Mouse (Mus musculus) heart, embryonic 12.5 days (tissue): Measurements from ENCODE around the gene Actr2. TPM values are rescaled to one million over a fixed set of nuclear protein-coding genes. Genes with fewer than 3 reads are reported as not detected.
A peak's percentile ranks its signal among the peaks of the same experiment; 100 is the strongest.
"Not testable (repeated sequence)": the region's sequence is repeated elsewhere in the genome, so short reads cannot be mapped to it uniquely, and the experiment has no call there.

ENCODE experiments used
- ATAC-seq: fragments of 200-750 bp; cut with Nextera tagmentation; 2 replicates; pipeline ENCODE4 v1.8.0; 2017; ENCODE audit warnings: moderate TSS enrichment, moderate library complexity; ENCODE audit not compliant: insufficient number of reproducible peaks, low FRiP score
- H3K27ac ChIP-seq: fragments of 300-500 bp; sonication (generic); 2 replicates; pipeline ENCODE4 v1.5.1; 2016; ENCODE audit warnings: mild to moderate bottlenecking, moderate library complexity; ENCODE audit not compliant: poor library complexity, severe bottlenecking
- H3K27me3 ChIP-seq: fragments of 300-500 bp; sonication (generic); replicated peaks from 2 replicates; pipeline ENCODE4 v1.6.1; 2016; ENCODE audit warnings: mild to moderate bottlenecking, moderate library complexity
- H3K36me3 ChIP-seq: fragments of 300-500 bp; sonication (generic); 2 replicates; pipeline ENCODE4 v1.6.1; 2016; ENCODE audit warnings: mild to moderate bottlenecking, moderate library complexity
- H3K4me1 ChIP-seq: fragments of 300-500 bp; sonication (generic); replicated peaks from 2 replicates; pipeline ENCODE4 v1.6.1; 2016; ENCODE audit warnings: mild to moderate bottlenecking
- H3K4me2 ChIP-seq: fragments of 300-500 bp; sonication (generic); 2 replicates; pipeline ENCODE4 v1.6.1; 2016; ENCODE audit warnings: mild to moderate bottlenecking, moderate library complexity
- H3K4me3 ChIP-seq: fragments of 300-500 bp; sonication (generic); 2 replicates; pipeline ENCODE4 v1.5.1; 2016; ENCODE audit warnings: mild to moderate bottlenecking
- H3K9ac ChIP-seq: fragments of 300-500 bp; sonication (generic); 2 replicates; pipeline ENCODE4 v1.6.1; 2016; ENCODE audit warnings: mild to moderate bottlenecking, moderate library complexity
- H3K9me3 ChIP-seq: fragments of 300-500 bp; sonication (generic); replicated peaks from 2 replicates; pipeline ENCODE4 v1.6.1; 2016; ENCODE audit warnings: mild to moderate bottlenecking, moderate library complexity
- WGBS: fragments of 180-500 bp; shearing (Covaris S2); methylation state at CpG from one replicate; pipeline ENCODE4 v1.1.7; 2016; 5-methylcytosine and 5-hydroxymethylcytosine counted together
- polyA plus RNA-seq: library from polyadenylated mRNA; unstranded; fragments of >200 nt; fragmentation: Nextera tagmentation; extraction: Ambion mirVana; gene quantifications from 2 replicates; pipeline ENCODE4 v1.2.1, GENCODE M21; 2016

The Actr2 gene
- polyA plus RNA-seq, 1 experiment from 2014 or later: 104 TPM

DNA sequence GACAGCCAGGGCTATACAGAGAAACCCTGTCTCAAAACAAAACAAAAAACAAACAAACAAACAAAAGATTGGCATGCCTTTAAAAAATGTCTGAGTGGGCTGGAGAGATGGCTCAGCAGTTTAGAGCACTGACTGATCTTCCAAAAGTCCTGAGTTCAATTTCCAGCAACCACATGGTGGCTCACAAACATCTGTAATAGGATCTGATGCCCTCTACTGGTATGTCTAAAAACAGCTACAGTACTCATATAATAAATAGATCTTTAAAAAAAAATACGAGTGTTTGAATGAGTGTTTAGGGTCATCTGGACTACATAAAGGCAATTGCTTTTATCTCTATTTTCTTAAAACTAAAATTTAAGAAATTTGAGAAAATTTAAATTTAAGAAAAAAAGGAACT is 45.2 kb downstream of the Actr2 start:
- no peaks in the 10 kb centered on the region for H3K4me1 ChIP-seq
- WGBS: 67% methylated on average over 1 of the region's 1 CpGs

DNA sequence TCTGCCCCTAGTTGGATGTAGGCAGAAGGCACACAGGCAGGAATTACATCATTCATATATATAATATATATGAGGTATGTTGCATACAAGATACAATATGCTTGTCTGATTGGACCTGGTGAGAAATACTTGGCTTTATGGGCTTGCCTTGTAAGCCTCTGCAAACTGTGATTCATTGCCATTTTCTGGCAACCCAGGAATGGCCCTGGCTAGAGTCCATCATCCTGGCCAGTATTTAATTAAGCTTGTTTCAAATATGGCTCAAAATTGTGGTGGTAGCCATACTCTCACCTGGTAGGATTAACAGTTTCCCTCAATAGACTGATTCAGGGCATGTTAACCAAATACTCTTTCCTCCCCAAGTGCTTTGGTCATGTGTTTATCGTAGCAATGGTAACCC is 46.6 kb downstream of the Actr2 start:
- H3K4me2 ChIP-seq: no peak overlapping the region
- ATAC-seq: no peak
- H3K27me3 ChIP-seq: no peaks in the 10 kb centered on the region
- peaks cover 67% of the 10 kb centered on the region for H3K36me3 ChIP-seq
- H3K9me3 ChIP-seq: no peaks in the 10 kb centered on the region
- no peak overlapping the region for H3K9ac ChIP-seq
- H3K4me3 ChIP-seq: no peak overlapping the region
- WGBS: 96% methylated on average over 1 of the region's 1 CpGs
- H3K4me1 ChIP-seq: no peaks in the 10 kb centered on the region
- no peak overlapping the region for H3K27ac ChIP-seq

More for the DNA sequence above, 45.2 kb downstream of the Actr2 start:
- no peak for ATAC-seq
- Histone ChIP-seq H3K36me3 (peaks cover 69% of the 10 kb centered on the region), H3K4me2 (no peak overlapping the region), H3K4me3 (no peak overlapping the region), H3K27ac (no peak overlapping the region), H3K27me3 (no peaks in the 10 kb centered on the region), H3K9me3 (no peaks in the 10 kb centered on the region), H3K9ac (no peak overlapping the region)

DNA sequence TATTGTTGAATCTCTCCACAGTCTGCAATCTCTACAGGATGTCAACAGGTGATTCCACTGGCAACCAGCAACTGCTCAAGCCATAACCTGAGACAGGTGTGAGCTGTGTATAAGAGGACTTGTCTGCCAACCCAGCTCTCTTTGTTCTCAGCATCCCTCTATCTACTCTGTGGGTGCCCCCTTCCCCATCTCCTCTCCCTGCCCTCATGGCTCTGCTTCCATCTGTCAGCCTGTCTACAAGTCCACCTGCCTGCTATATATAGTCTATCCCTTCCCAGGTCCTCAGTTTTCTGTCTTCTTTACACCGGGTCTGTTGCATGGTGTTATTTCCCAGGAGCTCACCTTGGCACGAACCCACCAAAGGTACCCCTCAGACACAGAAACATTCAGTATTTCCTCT is 47.8 kb downstream of the Actr2 start:
- Histone ChIP-seq H3K27ac (no peak overlapping the region), H3K4me2 (no peak overlapping the region), H3K4me3 (no peak overlapping the region), H3K27me3 (no peaks in the 10 kb centered on the region), H3K4me1 (no peaks in the 10 kb centered on the region), H3K9ac (no peak overlapping the region), H3K9me3 (no peaks in the 10 kb centered on the region), H3K36me3 (peaks cover 69% of the 10 kb centered on the region)
- WGBS: 89% methylated on average over 2 of the region's 2 CpGs
- no peak for ATAC-seq

DNA sequence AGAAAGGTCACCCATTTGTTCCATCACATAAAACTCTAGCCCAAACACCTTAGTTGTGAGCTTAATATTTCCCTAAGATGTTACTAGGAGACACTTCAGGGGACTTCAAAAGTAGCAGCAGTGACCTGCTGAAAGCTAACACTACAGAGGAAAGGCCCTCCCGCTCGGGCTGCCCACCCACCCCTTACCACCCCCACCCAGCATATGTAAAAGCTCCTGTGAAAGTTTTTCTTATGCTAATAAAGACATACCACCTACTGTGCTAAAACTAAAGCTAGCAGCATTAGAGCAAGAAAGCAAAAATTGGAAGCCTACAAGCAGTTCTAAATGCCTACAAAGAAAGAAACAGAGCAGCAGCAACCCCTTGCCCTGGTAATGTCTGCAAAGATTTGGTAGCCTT is 48.6 kb downstream of the Actr2 start:
- H3K36me3 ChIP-seq: peaks cover 69% of the 10 kb centered on the region
- ATAC-seq: not testable (repeated sequence)
- WGBS: 55% methylated on average over 2 of the region's 2 CpGs

DNA sequence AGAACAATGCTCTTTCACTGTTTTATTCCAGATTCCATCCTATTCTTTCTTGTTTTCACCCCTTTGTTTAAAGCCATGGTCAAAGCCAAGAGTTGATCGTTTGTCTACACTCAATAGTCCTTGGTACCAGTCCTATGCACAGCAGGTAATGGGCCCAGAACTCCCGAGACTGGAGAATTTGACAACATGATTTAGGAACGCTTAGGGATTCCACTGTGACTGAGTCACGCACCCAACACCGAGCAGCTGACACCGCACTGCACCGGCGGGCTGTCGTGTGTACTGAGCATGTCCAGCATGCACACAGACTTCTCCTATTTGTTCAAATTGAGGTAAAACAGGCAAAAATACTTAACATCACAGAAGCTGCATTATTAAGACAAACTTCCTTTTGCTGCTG is 49.9 kb downstream of the Actr2 start:
- H3K36me3 ChIP-seq: peaks cover 71% of the 10 kb centered on the region
- ATAC-seq: not testable (repeated sequence)

More for the DNA sequence above, 48.6 kb downstream of the Actr2 start:
- H3K9me3 ChIP-seq, H3K4me3 ChIP-seq, H3K4me2 ChIP-seq, H3K27me3 ChIP-seq, H3K9ac ChIP-seq, H3K4me1 ChIP-seq, H3K27ac ChIP-seq: not testable (repeated sequence)

DNA sequence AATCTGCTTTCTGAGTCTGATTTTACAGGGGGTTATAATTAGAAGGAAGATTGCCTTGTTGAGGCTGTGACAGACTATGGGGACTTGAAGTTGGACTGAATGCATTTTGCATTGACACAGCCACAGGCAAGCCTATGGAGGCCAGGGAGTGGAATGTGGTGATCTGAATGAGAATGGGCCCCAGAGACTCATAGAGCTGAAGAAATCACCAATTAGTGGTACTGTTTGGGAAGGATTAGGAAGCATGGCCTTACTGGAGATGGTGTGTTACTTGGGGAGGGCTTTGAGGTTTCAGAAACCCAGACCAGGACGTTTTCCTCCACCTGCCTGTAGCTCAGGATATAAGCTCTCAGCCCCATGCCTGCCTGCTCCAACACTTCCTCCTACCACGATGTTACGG is 53.0 kb downstream of the Actr2 start:
- 87% methylated on average over 3 of the region's 3 CpGs for WGBS
- H3K36me3 ChIP-seq: peaks cover 70% of the 10 kb centered on the region

More for the DNA sequence above, 49.9 kb downstream of the Actr2 start:
- not testable (repeated sequence) for H3K27ac ChIP-seq, H3K4me3 ChIP-seq, H3K4me2 ChIP-seq, H3K4me1 ChIP-seq, H3K9ac ChIP-seq, H3K27me3 ChIP-seq, H3K9me3 ChIP-seq
- whole genome bisulfite sequencing: 89% methylated on average over 9 of the region's 9 CpGs

DNA sequence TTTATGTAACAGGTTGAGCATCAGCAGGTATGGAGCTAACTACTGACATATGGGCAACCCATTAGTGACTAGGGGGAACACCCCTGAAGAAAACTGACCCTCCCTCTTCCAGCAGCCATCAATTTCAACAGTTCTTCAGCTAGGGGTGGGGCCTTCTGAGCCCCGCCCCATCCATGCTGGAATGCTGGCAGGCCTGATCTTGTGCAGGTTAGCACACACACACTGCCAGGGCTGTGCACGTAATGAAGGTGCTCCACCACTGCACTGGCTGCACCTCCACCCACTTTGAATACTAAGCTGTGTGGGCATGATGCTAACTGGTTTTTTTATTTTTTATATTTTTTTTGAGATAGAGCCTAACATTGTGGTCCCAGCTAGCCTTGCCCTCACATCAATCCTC is 55.3 kb downstream of the Actr2 start:
- WGBS: 89% methylated on average over 2 of the region's 2 CpGs
- Histone ChIP-seq H3K27me3 (no peaks in the 10 kb centered on the region), H3K36me3 (peaks cover 60% of the 10 kb centered on the region)

More for the DNA sequence above, 53.0 kb downstream of the Actr2 start:
- no peak overlapping the region for H3K4me3 ChIP-seq
- H3K4me1 ChIP-seq: no peaks in the 10 kb centered on the region
- H3K9me3 ChIP-seq: 0 out of 2 replicates have a peak, but pooled peaks cover 4% of the 10 kb centered on the region
- H3K27me3 ChIP-seq: no peaks in the 10 kb centered on the region
- H3K4me2 ChIP-seq: no peak overlapping the region
- no peak overlapping the region for H3K27ac ChIP-seq
- ATAC-seq: no peak
- no peak overlapping the region for H3K9ac ChIP-seq

DNA sequence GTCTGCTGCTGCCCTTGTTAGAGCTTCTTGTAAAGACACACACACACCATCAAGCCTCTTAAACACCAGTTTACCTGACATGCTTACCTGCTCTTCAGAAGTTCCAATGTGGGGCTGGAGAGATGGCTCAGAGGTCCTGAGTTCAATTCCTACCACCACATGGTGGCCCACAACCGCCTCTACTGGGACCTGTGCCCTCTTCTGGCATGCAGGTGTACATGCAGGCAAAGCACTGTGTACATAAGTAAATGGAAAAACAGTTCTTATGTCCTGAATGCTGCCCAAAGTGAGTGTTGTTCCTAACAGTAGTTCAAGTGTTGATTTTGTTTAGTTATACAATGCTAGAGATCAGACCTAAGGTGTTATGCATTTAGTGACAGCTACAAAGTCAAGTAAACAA is 56.5 kb downstream of the Actr2 start:
- no peak overlapping the region for H3K9ac ChIP-seq
- H3K36me3 ChIP-seq: peaks cover 55% of the 10 kb centered on the region
- H3K4me2 ChIP-seq: no peak overlapping the region
- peaks cover 10% of the 10 kb centered on the region for H3K4me1 ChIP-seq
- H3K9me3 ChIP-seq: 0 out of 2 replicates have a peak, but pooled peaks cover 4% of the 10 kb centered on the region
- H3K27me3 ChIP-seq: no peaks in the 10 kb centered on the region
- no peak overlapping the region for H3K27ac ChIP-seq
- WGBS: 87% methylated on average over 1 of the region's 1 CpGs
- no peak for ATAC-seq
- H3K4me3 ChIP-seq: no peak overlapping the region

More for the DNA sequence above, 55.3 kb downstream of the Actr2 start:
- Histone ChIP-seq H3K9ac (no peak overlapping the region), H3K4me2 (no peak overlapping the region), H3K4me1 (peaks cover 10% of the 10 kb centered on the region), H3K27ac (no peak overlapping the region), H3K9me3 (0 out of 2 replicates have a peak, but pooled peaks cover 4% of the 10 kb centered on the region), H3K4me3 (no peak overlapping the region)
- ATAC-seq: no peak

DNA sequence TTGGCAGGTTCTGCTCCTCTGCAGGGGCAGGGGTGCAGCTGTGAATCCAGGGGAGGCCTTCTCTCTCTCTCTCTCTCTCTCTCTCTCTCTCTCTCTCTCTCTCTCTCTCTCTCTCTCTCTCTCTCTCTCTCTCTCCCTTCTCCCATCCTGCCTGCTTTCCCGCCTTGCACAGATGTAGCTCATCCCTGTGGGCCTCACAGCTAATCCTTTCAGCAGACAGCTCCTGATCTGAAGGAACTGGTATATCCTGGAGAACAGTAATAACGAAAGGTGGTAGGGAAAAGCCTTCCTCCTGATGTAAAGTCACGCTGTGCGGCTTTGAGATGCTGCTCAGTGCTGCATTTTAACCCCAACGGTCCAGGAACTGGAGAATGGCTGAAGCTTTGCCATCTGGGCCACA is 58.1 kb downstream of the Actr2 start:
- H3K36me3 ChIP-seq: peaks cover 40% of the 10 kb centered on the region
- H3K27ac ChIP-seq: no peak overlapping the region
- H3K4me1 ChIP-seq: peaks cover 10% of the 10 kb centered on the region
- no peak for ATAC-seq
- H3K27me3 ChIP-seq: no peaks in the 10 kb centered on the region
- H3K9me3 ChIP-seq: 0 out of 2 replicates have a peak, but pooled peaks cover 4% of the 10 kb centered on the region
- H3K9ac ChIP-seq: no peak overlapping the region
- 57% methylated on average over 5 of the region's 5 CpGs for WGBS
- H3K4me3 ChIP-seq: no peak overlapping the region
- no peak overlapping the region for H3K4me2 ChIP-seq

DNA sequence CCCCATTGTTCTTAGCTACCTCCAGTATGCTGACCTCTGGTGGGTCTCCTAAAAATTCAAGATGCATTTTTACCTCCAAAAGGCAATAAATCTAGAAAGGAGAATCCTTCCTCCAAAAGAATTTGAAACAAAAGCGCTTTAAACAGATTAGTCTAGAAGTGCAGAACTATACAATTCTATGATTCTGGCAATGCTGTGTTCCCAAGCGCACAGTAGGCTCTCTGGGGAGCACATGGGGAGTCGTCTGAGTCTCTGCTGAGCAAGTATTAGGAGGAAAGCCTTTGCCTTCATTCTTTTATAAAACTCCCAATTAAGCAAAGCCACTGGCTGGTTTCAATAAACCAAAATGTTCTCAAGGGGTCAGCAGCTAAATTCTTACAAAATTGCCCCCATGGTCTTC is 58.8 kb downstream of the Actr2 start:
- no peak overlapping the region for H3K4me3 ChIP-seq
- no peak overlapping the region for H3K9ac ChIP-seq
- peaks cover 10% of the 10 kb centered on the region for H3K4me1 ChIP-seq
- H3K27ac ChIP-seq: no peak overlapping the region
- peaks cover 34% of the 10 kb centered on the region for H3K36me3 ChIP-seq
- ATAC-seq: no peak
- 81% methylated on average over 3 of the region's 3 CpGs for WGBS
- H3K27me3 ChIP-seq: no peaks in the 10 kb centered on the region
- H3K9me3 ChIP-seq: 0 out of 2 replicates have a peak, but pooled peaks cover 4% of the 10 kb centered on the region
- no peak overlapping the region for H3K4me2 ChIP-seq

DNA sequence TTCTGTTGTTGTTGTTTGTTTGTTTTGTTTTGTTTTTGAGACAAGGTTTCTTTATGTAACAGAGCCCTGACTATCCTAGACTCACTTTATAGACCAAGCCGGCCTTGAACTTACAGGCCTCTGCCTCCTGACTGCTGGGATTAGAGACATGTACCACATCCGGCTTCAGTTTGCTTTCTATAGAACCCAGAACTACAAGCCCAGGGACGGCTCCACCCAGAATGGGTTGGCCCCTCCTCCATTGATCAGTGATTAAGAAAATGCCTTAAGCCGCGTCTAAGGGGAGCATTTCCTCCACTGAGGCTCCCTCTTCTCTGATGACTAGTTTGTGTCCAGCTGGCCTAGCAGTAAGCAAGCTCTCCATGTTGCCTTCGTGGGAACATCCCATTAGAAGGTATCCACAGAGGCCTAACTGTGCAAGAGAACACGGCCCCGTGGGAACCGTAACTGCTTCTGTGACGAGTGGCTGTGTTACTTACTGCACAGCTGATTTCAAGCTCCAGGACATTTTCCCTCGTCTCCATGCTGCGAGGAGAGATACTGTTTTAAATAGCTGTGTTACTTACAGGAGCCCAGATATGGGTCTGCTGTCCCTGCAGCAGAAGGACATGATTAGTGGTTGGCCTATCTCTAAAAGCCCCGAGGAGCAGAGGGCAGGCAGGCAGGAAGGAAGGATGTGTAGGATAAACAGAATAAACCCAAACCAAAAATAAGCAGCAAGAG is 59.7 kb downstream of the Actr2 start:
- H3K4me2 ChIP-seq: no peak overlapping the region
- 0 out of 2 replicates have a peak, but pooled peaks cover 4% of the 10 kb centered on the region for H3K9me3 ChIP-seq
- no peak overlapping the region for H3K4me3 ChIP-seq
- peak overlapping the region; percentile 32; the same call in 1 of the 2 replicates for H3K27ac ChIP-seq
- no peaks in the 10 kb centered on the region for H3K27me3 ChIP-seq
- peaks cover 10% of the 10 kb centered on the region for H3K4me1 ChIP-seq
- 37% methylated on average over 13 of the region's 13 CpGs for WGBS
- peaks cover 26% of the 10 kb centered on the region for H3K36me3 ChIP-seq
- no peak for ATAC-seq
- H3K9ac ChIP-seq: 0 out of 2 replicates have a peak overlapping the region, but pooled peaks have one; percentile 16
